Comparison of ENCODE assay signal across 10 mouse cellular contexts in the genomic region with DNA sequence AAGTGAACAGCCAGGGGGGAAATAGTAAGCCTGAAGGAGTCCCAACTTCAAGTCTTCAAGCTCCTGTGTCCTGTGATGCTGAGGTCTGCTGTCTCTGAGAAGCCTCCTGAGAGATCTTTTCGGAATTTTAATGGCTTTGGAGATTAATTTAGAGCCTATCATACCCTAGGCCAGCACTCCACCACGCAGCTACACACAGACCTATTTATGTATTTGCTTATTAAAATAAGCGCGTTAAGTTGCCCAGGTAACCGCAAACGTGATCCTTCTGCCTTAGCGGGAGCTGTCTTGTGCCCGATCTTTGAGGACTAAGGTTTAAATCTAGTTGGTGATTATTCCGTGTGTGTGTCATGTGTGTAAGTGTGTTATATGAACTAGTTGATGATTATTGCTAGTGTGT. TPM values are rescaled to one million over a fixed set of nuclear protein-coding genes. Genes with fewer than 3 reads are reported as not detected.
DNase-seq lines count a peak whose midpoint lies in the region; ATAC-seq and TF ChIP-seq lines count a peak whose summit lies in the region.
"Had no signal": no experiment of that assay in that cellular context is flagged by ENCODE, and none has a peak within 500 bp of the region (broad histone marks: within the 10 kb centered on the region; RNA-seq: fewer than 3 reads in every experiment).

No protein-coding gene starts in this region.

- peak overlapping the region; percentile 57 for H3K4me3 ChIP-seq in heart, embryonic 10.5 days
- H3K4me3 ChIP-seq in lung, postnatal 0 days (ENCODE audit: low read depth, low read length), result no peak overlapping the region
- peak overlapping the region; percentile 42 for H3K4me3 ChIP-seq in limb, embryonic 13.5 days

- H3K27ac ChIP-seq in heart, embryonic 10.5 days, result no peak overlapping the region
- no peak overlapping the region for H3K27ac ChIP-seq in lung, postnatal 0 days (ENCODE audit: low read length)
- H3K27ac ChIP-seq in limb, embryonic 13.5 days, result no peak overlapping the region

- intact Hi-C loops in heart, postnatal 10 days (cut with DNase I), result no loop called here

- H3K27me3 ChIP-seq in heart, embryonic 10.5 days (ENCODE audit: insufficient read depth, poor library complexity, severe bottlenecking), result no peaks in the 10 kb centered on the region
- H3K27me3 ChIP-seq in lung, postnatal 0 days (replicated peaks; ENCODE audit: insufficient read depth, low read length), result no peaks in the 10 kb centered on the region
- H3K27me3 ChIP-seq in limb, embryonic 13.5 days, result no peaks in the 10 kb centered on the region

- H3K9me3 ChIP-seq in heart, embryonic 10.5 days, result no peaks in the 10 kb centered on the region
- no peaks in the 10 kb centered on the region for H3K9me3 ChIP-seq in lung, postnatal 0 days (ENCODE audit: low read length)
- no peaks in the 10 kb centered on the region for H3K9me3 ChIP-seq in limb, embryonic 13.5 days

- H3K9ac ChIP-seq in lung, postnatal 0 days (replicated peaks; ENCODE audit: low read depth), result no peak overlapping the region
- no peak overlapping the region for H3K9ac ChIP-seq in limb, embryonic 13.5 days

- no peak for TF ChIP-seq EP300 in lung, postnatal 0 days (IDR thresholded peaks at IDR 0.05)

- peak overlapping the region; percentile 48; the same call in 1 of the 2 replicates for H3K4me2 ChIP-seq in lung, postnatal 0 days (replicated peaks; ENCODE audit: low read depth, low read length)
- H3K4me2 ChIP-seq in limb, embryonic 13.5 days (replicated peaks), result peak overlapping the region; percentile 66

- 76% methylated on average over 9 of the region's 9 CpGs for WGBS in heart, embryonic 10.5 days
- WGBS in lung, postnatal 0 days, result 75% methylated on average over 9 of the region's 9 CpGs
- WGBS in limb, embryonic 13.5 days, result 77% methylated on average over 9 of the region's 9 CpGs

- no peaks in the 10 kb centered on the region for H3K36me3 ChIP-seq in heart, embryonic 10.5 days
- H3K36me3 ChIP-seq in lung, postnatal 0 days (ENCODE audit: insufficient read depth, low read length), result no peaks in the 10 kb centered on the region
- no peaks in the 10 kb centered on the region for H3K36me3 ChIP-seq in limb, embryonic 13.5 days

- peaks cover 6% of the 10 kb centered on the region; the same call in 1 of the 2 replicates for H3K4me1 ChIP-seq in heart, embryonic 10.5 days
- H3K4me1 ChIP-seq in lung, postnatal 0 days (ENCODE audit: insufficient read depth, low read depth, low read length), result no peaks in the 10 kb centered on the region
- H3K4me1 ChIP-seq in limb, embryonic 13.5 days, result peaks cover 4% of the 10 kb centered on the region; the same call in 1 of the 2 replicates

- ATAC-seq in lung, postnatal 0 days, result no peak
- ATAC-seq in limb, embryonic 13.5 days (ENCODE audit: low FRiP score, low read depth), result no peak

- no peak for TF ChIP-seq CTCF in lung, postnatal 0 days (IDR thresholded peaks at IDR 0.05)

- DNase-seq in heart, embryonic 10.5 days (ENCODE audit: low spot score), result no peak
- no peak for DNase-seq in heart, postnatal 10 days
- no peak for DNase-seq in lung, postnatal 0 days (ENCODE audit: low spot score)
- DNase-seq in lung, postnatal 14 days, result no peak
- no peak for DNase-seq in urinary bladder, adult 2 months (ENCODE audit: low spot score)
- DNase-seq in urinary bladder, postnatal 36 days (ENCODE audit: low spot score in 2 of 2), result no peak
- DNase-seq in cerebellum, postnatal 4 days (ENCODE audit: low spot score in 2 of 2), result no peak
- DNase-seq: kidney, adult 11 months; thymus, postnatal 25 days had no signal

RNA-seq across cellular contexts. Expression of gene Etnk1, which starts 23.7 kb away (rescaled TPM):
- polyA plus RNA-seq in heart, embryonic 10.5 days (2016; fragmentation: Nextera tagmentation; extraction: Ambion mirVana), result 16.2 and 18.1 TPM in 2 replicates
- 10 to 100 TPM; 28.5 to 29.4 TPM for total RNA-seq in heart, postnatal 10 days (2021)
- 11.1 and 12.6 TPM in 2 replicates for polyA plus RNA-seq in lung, postnatal 0 days (2015; fragmentation: Nextera tagmentation; extraction: Ambion mirVana)
- polyA plus RNA-seq in limb, embryonic 13.5 days (2015; fragmentation: Nextera tagmentation; extraction: Ambion mirVana), result 16.8 and 19.4 TPM in 2 replicates
- polyA plus RNA-seq in urinary bladder, adult 2 months (2012; rRNA removed), result 45.0 and 57.4 TPM in 2 replicates

RNA-seq across cellular contexts. Expression of gene C2cd5, which starts 43.4 kb away (rescaled TPM):
- polyA plus RNA-seq in heart, embryonic 10.5 days (2016; fragmentation: Nextera tagmentation; extraction: Ambion mirVana), result 27.3 and 28.5 TPM in 2 replicates
- 10 to 100 TPM; 23.9 to 27.0 TPM for total RNA-seq in heart, postnatal 10 days (2021)
- 8.7 and 9.0 TPM in 2 replicates for polyA plus RNA-seq in lung, postnatal 0 days (2015; fragmentation: Nextera tagmentation; extraction: Ambion mirVana)
- polyA plus RNA-seq in limb, embryonic 13.5 days (2015; fragmentation: Nextera tagmentation; extraction: Ambion mirVana), result 29.1 and 30.0 TPM in 2 replicates
- 26.2 and 28.0 TPM in 2 replicates for polyA plus RNA-seq in urinary bladder, adult 2 months (2012; rRNA removed)
